Mouse (Mus musculus): ENCODE measurements around the gene Vdr.

The Vdr gene

DNA sequence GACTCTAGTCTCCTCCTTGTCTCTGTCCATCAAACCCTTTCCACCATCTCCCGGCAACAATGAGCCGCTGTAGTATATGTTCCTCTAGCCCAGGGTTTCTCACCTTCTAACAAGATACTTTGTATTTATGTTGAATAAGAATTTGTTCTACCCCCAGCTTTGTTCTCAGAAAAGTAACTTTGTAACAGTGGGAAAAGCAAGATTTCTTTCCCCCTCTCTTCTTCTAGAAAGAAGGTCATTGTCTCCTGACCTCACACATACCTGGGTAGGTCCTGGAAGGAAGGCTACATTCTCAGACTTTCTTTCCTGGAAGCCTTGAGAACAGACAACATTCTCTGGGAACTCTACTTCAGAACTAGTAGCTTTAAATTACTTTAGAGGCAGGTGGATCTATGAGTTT is at the start of gene Vdr:
Vdr (minus strand) TSS at position 101 of the 400 bp plus-strand sequence.
- DNase-seq (ENCODE audit: low read depth, low spot score), result no peak

DNA sequence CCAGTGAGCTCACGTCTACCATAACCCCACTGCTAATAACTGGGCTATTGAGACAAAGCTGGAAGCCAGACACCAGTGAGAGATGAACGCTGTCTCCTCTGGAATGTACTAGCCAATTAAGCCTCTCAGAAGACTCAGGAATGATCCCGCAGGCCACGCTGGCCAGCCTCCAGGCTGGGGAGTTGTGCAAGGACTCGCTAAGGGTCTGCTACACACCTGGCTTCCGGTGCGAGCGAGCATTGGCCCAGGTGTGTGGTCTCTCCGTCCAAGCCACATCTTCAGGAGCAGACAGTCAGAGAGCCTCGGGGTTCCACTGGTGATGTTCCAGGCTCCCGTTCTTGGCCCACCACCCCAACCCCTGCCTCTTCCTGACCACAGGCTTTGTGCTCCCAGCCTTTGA is 46.0 kb upstream of the Vdr start:
- DNase-seq (ENCODE audit: low read depth, low spot score), result no peak

DNA sequence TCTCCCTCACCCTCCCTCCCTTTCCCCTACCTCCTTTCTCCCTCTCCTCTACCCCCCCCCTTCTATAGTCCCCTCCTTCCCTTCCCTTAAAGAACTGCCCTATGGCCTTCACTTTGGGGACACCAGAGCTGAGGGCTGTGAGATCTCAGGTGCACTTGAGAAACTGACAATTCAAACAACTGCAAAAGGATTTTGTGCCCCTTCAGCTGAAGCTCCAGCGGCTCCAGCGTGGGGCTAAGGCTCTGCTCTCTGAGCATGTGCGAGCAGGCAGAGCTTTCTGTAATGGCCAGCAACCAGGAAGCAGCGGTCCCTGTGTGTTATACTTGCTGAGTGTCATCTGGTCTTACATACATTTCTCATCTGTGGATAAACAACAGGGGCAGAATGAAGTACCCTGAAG is 45.3 kb upstream of the Vdr start:
- DNase-seq (ENCODE audit: low read depth, low spot score), result no peak

DNA sequence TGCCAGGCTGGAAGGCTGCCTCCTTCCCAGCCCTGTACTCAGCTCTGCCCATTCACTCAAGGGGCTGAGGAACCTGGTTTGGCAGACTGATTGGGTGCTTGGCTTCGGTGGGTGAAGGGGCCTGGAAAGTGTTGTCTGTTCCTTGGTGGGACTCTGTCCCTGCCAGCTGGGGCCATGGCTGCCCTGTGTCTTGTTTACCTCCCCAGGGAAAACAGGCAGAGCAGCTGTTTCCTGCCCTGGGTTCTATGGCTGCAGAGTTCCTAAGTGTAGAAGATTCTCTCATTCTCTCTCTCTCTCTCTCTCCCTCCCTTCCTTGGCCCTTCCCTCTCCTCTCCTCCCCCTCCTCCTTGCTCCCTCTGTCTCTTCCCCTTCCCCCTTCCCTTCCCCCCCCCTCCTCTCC is 44.9 kb upstream of the Vdr start:
- DNase-seq (ENCODE audit: low read depth, low spot score), result no peak

DNA sequence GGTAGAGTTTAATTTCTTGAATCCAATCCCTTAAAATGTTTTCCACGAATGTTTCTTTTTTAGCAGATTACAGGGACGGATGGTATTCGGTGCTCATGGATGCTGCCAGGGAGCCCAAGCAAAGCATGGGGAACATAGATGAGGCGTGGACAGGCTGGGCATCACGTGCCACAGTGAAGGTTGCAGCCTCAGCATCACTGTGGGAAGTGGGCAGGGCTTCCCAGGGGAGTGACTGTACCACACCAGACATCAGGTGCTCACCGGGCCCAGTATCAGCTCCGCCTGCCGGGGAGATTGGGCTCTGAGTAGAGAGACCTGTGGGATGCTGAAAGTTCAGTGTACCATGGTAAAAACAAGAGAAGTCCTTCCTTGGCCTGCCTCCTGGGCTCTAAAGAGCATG is 44.2 kb upstream of the Vdr start:
- DNase-seq (ENCODE audit: low read depth, low spot score), result no peak

DNA sequence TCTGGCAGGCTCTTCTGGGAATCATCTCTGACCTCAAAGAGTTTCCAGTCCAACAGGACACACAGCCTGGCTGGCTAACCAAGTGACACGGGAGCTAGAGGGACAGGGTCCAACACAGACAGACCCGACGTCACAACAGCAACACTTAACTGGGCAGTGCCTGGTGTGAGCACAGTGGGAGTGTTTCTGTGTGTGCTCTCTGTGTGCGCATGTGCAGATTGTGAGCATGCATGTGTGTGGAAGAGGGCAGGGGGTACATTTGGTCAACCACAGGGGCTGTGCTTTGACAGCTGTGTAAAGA is 42.4 kb upstream of the Vdr start:
- DNase-seq (ENCODE audit: low read depth, low spot score), result no peak

DNA sequence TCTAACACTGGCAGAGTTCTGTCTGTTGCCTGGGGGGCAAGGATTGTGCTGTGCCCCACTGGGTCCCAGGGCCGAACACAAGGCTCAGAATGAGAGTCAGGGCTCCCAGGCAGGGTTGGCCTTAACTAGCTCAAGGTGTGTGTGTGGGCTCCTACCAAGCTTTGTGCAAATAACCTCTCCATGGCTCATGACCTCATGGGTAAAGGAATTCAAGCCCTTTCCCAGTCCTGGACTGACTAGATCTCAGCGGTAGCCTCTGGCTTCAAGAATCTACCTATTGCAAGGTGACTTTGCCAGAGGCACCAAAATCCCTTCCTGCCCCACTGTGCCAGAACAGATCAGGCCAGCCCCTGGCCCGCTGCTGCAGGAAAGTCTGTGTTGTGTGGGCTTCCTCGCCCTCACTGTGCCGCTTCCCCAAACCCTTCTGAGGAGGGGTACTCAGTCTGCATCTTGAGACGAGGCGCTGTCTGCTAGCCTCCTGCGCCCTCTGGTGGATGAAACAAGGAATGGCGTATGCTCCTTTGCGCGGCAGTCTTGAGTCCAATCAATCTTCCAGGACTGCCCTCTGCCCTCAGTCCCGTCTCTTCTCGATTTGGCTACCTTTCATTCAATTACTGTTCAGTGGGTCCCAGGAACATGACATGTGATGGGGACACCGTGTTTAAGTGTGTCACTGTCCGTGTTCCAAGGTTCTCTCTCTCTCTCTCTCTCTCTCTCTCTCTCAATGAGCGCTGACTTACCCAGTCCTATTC is 41.9 kb upstream of the Vdr start:
- peak; percentile 79 for DNase-seq (ENCODE audit: low read depth, low spot score)

DNA sequence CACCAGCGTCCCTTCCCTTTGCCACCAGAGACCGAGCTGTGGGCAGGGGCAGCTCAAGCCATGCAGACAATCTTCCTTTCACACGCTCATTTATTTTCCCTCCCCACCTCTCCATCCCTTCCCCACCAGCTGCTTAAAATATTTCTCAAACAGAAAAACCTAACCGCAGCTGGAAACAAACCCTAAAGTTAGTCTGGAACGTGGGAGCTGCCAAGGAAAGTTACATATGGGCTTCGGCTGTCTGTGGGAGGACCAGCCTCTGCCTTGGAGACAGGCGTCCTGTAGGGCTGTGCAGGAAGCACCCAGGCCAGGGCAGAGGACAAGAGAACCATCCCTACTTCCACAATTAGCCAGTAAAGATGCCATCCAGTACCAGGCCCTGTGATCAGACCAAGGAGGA is 39.8 kb upstream of the Vdr start:
- no peak for DNase-seq (ENCODE audit: low read depth, low spot score)

DNA sequence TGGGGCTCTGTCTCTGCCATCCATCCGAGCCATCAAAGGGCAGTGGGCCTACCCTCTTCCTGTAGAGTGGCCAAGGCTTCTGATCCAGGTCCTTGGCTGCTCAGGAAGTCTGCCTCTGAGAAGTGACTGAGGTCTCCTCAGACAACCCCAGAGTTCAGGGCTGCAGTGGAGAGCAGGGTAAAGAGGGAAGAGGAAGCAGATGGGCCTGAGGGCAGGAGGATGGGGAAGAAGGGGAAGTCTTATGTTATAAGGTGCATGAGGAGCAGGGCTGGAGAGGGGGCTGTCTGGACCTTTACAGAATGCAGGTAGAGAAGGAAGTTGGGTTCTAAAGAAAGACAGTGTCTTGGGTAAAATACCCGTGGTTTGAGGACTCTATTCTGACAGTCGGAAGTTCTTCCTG is 39.3 kb upstream of the Vdr start:
- DNase-seq (ENCODE audit: low read depth, low spot score), result no peak

DNA sequence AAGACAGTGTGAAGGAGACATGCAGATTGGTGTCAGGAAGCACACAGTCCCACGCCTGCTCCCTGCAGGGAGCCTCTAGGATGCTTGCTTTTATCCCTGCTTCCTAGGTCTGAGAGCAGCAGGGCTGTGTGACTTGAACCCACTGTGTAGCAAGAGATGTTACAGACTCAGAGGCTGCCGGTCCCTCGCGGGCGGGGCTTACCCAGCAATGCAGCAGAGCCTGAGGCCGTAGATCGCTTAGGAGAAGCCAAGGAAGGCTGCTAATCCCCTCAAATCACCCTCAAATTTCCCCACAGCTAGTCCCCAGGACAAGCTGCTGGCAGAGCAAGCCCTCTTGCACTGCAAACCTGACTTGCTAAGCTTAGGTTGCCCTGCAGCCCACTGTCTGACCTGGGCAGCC is 38.3 kb upstream of the Vdr start:
- no peak for DNase-seq (ENCODE audit: low read depth, low spot score)

DNA sequence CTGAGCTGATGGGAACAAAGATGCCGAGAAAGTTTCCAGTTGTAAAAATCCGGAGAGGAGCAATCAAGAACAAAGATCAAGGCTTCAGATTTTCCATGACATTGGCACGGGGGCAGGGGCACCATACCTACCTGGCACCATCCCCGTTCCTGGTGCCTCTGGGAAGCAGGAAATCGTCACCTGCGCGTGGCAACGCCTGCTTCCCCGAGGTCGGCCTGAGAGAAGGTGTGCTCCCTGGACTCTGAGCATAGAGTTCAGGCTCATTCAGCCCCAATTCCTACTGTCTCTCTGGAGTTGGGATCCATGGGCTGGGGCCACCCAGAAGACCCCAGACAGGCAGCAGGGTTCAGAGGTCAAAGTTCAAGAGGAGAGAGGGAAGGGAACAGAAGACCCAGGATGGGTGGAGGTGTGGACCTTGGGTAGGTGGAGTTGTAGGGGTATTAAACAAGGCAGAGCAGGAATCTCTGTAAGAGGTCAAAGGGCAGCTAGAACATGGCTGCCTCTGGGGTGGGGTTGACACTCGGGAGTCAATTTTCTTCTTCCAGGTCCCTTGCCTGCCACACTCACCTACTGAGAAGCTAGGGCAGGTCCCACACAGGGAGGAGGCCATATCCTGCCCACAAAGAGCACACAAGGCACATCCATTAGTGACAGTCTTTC is 35.4 kb upstream of the Vdr start:
- DNase-seq (ENCODE audit: low read depth, low spot score), result no peak

DNA sequence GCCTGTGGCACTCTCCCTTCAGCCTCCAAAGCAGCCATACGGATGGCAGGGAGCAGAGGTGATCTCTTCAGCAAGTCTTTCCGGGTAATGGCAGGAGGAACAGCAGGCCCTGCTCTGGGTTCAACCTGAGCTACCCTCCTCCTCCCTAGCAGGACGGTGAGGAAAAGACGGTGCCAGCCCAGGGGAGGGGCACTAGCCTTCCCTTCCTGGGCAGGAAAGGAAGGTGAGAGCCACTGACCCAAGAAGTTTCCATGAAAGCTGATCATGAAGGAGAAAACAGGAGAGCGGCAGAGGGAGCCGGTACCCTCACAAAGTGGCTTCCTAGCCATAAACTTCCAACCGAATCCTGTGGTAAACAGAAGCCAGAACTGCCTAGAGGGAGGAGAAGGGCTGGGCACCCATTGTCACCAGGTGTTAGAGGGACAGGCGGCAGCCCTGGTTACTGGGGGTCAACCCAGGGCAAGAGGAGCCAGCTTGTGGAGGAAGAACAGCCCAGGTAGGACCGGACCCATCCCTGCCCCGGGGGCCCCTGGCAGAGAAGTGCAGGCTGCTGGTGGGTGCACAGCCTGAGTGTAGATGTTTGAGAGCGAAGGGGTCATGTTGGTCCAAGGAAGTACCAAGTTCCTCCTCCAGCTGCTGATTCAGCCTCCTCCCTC is 34.6 kb upstream of the Vdr start:
- no peak for DNase-seq (ENCODE audit: low read depth, low spot score)

DNA sequence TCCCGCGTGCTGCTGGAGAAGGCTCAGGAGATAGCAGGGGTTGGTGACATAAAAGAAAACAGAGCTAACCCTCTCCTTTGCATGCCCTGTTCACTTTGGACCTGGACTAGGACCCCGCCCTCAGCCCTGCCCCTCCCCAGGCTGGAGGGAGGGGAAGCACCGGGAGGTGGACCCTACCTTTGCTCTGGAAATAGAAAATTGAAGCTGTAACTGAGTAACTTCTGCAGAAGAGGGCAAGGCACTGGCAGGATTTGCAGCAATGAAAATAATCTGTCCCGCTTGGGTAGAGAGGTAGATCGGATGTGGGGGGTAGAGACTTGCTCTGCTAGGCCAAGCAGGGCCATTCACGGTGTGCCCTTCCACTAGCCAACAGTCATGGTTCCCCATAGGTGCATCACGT is 32.9 kb upstream of the Vdr start:
- no peak for DNase-seq (ENCODE audit: low read depth, low spot score)

DNA sequence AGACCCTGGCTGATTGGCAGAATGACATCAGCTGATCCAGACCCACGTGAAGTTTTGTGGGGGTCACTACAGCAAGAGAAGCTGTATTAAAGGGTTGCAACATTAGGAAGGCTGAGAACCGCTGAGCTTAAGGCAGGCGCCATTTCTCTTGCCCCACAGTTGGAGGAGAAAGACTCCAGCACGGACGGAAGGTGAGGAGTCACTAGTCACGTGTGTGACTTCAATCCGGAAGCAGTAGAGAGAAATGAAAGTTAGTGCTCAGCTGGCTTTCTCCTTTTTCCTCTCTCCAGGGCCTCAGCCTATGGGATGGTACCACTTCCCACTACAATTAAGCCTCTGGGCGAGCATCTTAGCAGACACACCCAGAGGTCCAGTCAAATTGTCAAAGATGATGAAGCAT is 32.1 kb upstream of the Vdr start:
- no peak for DNase-seq (ENCODE audit: low read depth, low spot score)

DNA sequence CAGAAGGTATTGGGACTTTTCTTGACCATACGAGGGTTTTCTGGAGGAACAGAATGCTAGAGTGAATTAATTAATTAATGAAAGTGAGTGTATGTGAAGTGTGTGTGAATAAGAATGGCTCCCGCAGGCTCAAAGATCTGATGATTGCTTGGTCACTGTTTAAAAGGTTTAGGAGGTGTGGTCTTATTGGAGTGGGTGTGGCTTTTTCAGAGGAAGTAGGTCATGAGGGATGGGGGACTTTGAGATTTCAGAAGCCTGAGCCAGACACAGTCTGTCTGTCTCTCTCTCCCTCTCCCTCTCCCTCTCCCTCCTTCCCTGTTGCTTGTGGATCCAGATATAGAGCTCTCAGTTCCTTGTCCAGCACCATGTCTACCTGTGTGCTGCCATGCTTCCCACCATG is 30.9 kb upstream of the Vdr start:
- DNase-seq (ENCODE audit: low read depth, low spot score), result no peak

DNA sequence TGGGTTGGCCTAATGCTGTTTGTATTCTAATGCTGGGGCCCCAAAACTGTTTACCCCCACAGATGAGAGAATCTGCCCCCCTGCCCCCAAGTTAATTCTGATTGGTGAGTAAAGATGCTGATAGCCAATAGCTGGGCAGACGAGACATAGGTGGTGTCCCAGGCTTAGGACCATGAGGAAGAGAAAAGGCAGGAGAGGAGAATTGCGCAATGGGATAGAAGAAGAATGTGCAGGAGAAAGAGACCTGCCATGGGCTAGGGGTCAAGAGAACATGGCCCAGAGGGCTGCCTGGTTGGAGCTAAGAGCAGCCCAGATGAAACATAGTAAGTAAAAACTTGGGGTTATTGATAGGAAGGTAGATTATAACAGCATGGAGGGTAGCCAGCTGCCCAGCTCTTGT is 29.7 kb upstream of the Vdr start:
- DNase-seq (ENCODE audit: low read depth, low spot score), result no peak

DNA sequence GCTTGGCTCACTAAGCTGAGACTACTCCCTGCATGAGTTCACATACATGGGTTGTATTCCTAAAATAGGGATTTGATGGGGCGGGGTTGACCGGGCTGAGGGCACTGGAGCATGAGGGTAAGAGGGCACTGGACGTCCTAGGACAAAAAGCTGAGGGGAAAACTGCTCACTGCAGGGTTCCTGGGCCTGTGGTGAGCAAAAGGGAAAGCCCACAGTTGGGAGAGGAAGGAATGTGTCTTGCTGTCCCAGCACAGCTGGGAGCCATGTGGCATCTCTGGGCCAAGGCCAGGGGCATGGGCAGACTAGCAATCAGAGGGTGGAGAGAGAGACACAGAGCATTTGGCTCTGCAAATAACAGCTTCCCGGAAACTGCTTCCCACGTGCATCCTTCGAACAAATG is 28.1 kb upstream of the Vdr start:
- DNase-seq (ENCODE audit: low read depth, low spot score), result no peak

DNA sequence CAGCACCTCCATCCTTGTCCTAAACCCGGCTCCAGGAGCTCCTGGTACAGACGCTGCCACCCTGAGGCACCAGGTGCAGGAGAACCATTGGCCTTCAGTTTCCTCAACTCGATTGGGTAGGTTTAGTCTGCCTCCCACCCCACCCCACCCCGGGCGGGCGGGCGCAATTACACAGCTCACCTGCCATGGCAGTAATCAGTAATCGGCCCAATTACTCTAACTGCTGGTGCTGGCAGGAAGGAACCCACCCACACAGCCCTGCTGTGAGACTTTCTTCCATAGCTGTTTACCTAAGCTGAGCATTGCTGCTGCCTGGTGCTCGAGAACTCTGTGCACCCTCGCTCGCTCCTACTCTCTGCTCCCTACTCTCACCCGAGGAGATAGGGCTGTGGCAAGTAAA is 22.0 kb upstream of the Vdr start:
- DNase-seq (ENCODE audit: low read depth, low spot score), result no peak

DNA sequence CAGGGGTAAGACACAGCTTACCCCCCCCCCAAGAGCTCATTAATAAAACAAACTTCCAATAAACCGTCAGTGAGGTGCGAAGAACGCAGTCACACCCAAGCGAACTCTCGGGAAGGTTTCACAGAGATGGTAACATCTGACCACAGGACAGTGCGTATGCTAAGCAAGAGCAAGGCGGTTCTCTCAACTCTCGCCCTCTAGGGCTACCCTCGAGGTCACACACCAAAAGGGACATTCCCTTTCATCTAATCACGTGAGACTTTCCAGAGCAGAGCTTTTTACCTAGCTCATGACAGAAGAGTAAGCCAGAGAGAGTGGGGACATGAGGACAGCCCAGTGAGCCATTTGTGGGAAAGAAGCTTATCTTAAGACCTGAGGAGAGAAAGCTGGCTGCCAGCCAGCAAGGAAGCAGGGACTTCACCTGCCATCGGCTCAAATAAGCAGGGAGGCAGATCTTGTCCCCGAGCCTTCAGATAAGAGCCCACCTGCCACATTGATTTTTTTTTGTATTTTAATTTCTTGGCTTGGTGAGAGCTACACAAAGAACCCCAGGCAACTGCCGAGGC is 18.9 kb upstream of the Vdr start:
- no peak for DNase-seq (ENCODE audit: low read depth, low spot score)

DNA sequence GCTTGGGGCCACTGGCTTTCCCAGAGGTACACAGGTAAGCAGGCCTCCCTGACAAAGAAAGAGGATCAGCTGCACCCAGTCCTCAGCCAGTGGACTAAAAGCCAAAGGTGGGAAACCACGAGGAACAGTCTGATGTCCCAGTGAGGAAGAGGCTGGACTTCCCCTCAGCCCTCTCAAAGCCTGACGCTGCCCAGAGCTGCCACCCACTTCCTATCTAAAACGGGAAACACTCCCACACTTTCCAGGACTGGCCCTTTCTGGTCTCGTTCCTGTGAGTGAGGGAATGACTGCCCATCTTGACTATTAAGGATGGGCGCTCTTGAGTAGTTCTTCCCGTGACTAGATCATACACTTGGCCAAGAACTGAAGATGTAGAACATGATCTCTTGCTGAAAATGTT is 17.4 kb upstream of the Vdr start:
- no peak for DNase-seq (ENCODE audit: low read depth, low spot score)

DNA sequence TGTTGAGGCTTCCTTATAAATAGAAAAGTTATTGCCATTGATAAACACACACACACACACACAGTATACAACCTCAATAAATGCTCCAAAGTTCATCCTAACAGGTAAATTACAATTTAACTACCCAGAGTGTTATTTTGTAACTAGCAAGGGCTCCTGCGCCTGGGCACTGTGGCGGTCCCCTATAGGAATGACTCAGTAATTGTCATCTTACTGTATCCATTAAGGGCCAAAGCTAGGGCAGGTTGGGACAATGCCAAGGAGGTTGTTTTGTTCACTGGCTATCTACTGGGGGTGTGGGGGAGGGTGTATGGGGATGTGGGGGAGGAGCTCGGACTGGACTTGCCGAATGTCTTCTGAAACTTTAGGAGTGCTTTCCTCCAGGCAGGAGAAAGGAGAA is 16.6 kb upstream of the Vdr start:
- no peak for DNase-seq (ENCODE audit: low read depth, low spot score)

DNA sequence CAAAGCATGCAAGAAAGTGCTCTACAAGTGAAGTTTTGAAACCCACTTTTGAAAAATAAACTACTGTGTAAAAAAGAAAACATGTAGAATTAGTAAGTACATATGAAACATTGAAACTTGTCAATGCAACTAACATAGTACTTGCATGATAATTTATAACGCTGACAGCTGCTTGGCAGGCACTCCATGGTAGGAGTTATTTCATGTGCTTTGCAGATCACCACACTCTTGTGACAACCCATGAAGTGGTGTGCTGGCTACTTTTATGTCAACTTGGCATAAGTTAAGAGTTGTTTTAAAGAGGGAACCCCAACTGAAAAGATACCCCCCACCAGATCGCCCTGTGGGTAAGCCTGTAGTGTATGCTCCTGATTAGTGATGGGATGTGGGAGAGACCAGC is 12.0 kb upstream of the Vdr start:
- DNase-seq (ENCODE audit: low read depth, low spot score), result no peak

DNA sequence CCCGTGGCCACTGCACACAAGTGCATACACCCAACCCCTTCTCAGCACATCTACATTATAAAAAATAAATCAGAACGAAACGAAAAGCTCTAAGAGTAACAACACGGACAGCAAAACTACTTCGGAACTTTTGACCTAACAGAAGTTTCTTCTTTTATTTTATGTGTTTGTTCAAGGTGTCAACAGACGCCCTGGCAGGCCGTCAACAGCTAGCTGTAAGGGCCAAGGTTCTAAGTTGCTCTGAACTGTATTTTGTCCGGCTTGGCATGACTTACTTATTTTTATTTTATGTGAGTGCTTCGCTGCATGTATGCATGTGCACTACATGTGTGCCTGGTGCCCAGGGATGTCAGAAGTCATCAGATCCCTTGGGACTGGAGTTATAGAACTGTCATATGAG is 11.4 kb upstream of the Vdr start:
- DNase-seq (ENCODE audit: low read depth, low spot score), result no peak
